Mouse (Mus musculus): ENCODE results near the gene Ddias.

GRCm38 (mm10) chr7:92878575-92879285 lies 4.7 kb upstream of the Ddias start:
- TF ChIP-seq CTCF (IDR thresholded peaks at IDR 0.05; ENCODE audit: control insufficient read depth, insufficient read depth, insufficient replicate concordance, low read depth, low read length) = no peak
- TF ChIP-seq POLR2A (IDR thresholded peaks at IDR 0.05; ENCODE audit: control insufficient read depth, low read depth, low read length) = no peak
